Mouse (Mus musculus): ENCODE results near the gene Hpcal1. TPM values are rescaled to one million over a fixed set of nuclear protein-coding genes. Genes with fewer than 3 reads are reported as not detected.

Hpcal1 gene
- total RNA-seq, 2 experiments from 2014 or later = 15.3 to 20.8 TPM

DNA sequence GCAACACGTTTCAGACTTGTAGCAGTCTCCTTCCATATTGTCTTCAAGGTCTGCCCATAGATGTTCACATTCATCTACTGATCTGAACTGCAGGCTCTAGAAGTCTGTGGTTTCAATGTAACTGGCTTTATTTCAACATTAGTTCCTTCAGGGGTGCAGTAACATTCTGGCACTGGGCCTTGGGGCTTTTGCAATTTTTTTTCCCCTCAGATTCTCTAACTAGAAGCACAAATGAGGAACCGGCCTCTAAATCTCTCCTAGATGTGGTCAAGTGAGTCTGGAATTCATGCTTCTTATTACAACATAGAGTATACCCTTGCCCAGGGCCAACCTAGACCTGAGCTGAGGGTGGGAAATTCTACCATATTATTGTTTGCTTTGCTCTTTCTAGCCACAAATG, 8.5 kb upstream of the Hpcal1 start:
- intact Hi-C loops (cut with DNase I) = loop anchor here (10.0 kb wide), 1 partner anchor 427 kb away; no protein-coding TSS in a partner anchor
- no peak for DNase-seq (ENCODE audit: low spot score)

DNA sequence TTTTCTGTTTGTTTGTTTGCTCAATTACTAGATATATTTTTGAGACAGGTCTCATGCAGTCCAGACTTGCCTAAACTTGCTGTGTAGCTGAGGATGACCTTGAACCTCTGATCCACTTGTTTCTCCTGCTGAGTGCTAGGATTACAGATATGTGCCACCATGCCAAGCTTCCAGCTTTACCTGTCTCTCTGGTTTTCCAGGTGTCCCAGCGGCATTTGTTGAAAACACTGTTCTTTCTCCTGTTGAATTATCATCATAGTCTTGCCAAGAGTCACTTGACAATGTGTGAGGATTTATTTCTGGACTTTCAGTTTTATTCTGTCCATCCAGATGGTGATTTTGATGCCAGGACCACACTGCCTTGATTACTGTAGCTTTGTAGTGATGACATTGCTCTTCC, 6.3 kb upstream of the Hpcal1 start:
- intact Hi-C loops (cut with DNase I) = loop anchor here (10.0 kb wide), 1 partner anchor 430 kb away; no protein-coding TSS in a partner anchor
- DNase-seq (ENCODE audit: low spot score) = no peak

DNA sequence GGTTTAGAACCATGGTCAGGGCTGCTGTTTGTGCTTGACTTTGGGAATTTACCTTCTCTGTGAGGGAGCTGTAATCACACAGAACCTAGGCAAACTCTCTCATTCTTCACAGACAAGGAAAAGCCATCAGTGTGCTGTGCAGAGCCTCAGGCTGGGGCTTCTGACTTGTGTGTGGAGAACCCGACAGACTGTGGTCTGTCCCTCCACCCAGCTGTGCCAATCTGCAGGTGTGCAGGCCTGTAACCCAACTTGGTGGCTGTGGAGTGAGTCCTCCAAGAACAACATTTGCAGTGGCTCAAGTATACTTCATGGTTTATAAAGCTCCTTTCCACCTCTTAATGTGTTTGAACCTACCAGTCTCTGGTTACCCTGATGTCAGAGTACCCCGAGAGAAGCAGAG, 4.5 kb upstream of the Hpcal1 start:
- intact Hi-C loops (cut with DNase I) = loop anchor here (5.0 to 10.0 kb wide), 2 partner anchors 129 to 431 kb away; no protein-coding TSS in a partner anchor
- no peak for DNase-seq (ENCODE audit: low spot score)

DNA sequence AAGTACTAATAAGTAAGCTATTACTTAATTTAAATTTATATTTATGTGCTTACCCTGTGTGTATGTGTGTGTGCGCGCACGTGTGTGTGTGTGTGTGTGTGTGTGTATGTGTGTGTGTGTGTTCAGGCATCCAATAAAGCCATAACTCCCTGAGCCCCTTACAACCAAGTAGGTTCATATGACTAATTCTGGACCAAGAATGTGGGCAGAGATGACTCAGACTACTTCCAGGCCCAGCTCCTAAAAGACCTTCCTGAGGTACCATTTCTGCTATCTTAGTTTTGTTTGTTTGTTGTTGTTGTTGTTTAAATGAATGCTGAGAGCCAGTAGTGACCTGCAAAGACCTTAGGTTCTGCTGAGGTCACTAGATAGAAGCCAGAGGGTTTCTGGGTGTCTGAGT, 1.7 kb upstream of the Hpcal1 start:
- no peak for DNase-seq (ENCODE audit: low spot score)
- intact Hi-C loops (cut with DNase I) = loop anchor here (2.0 to 10.0 kb wide), 3 partner anchors 108 to 434 kb away; no protein-coding TSS in a partner anchor

DNA sequence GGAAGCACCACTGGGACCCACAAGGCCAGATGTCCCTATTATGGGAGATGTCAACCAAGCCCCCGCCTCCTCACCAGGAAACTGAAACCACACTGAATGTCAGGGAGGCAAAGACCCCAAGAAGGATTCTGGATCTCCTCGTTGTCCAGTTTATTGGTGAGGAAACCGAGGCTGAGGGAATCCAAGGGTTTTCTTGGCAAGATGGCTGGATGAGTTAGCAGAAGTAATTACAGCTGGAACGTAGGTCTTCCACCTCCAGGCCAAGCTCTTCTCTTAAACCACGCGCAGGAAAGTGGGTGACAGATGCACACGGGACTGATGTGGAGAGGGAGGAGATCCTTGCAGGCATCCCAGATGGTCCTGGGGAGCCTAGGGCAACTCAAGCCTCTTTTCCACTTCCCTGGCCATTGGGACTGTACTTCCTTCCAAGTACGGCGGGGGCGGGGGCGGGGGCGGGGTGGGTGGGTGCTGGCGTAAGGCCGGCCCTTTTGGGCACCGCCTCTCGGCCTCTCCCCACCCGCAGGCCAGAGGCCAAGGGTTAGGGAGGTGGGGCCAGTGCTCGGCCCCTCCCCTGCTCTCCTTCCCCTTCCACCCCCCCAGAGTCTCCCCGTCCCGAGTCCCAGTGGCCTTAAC, 609 bp upstream of the Hpcal1 start:
- no peak for DNase-seq (ENCODE audit: low spot score)
- intact Hi-C loops (cut with DNase I) = loop anchor here (2.0 to 10.0 kb wide), 6 partner anchors 37 to 435 kb away; no protein-coding TSS in a partner anchor

DNA sequence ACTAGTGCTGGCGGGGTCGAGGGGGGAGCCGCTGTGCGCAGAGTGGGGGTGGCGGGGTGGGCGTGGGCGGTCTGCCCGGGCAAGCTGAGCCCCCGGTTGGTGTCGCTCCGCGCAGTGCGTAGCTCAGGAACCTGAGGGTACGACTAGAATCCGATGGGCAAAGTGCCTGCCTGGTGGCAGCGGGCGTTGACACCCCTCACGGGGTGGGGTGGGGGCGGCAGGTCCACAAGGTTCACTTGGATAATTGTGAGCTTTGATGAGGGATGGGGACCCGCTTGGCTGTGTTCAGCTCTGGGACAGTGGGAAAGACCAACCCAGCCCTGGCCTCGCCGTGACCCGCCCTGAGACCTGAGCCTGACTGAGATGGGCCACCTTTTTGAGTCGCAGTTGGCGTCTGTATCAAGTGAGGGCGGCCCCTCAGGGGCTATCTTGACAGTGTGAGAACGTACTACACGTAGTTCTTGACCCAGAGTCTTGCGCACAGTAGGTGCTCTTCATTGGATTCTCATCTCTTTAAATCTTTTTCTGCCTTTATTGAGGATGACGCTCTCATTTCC, 742 bp downstream of the Hpcal1 start:
- intact Hi-C loops (cut with DNase I) = loop anchor here (2.0 to 5.0 kb wide), 3 partner anchors 36 to 79 kb away; no protein-coding TSS in a partner anchor
- DNase-seq (ENCODE audit: low spot score) = no peak

DNA sequence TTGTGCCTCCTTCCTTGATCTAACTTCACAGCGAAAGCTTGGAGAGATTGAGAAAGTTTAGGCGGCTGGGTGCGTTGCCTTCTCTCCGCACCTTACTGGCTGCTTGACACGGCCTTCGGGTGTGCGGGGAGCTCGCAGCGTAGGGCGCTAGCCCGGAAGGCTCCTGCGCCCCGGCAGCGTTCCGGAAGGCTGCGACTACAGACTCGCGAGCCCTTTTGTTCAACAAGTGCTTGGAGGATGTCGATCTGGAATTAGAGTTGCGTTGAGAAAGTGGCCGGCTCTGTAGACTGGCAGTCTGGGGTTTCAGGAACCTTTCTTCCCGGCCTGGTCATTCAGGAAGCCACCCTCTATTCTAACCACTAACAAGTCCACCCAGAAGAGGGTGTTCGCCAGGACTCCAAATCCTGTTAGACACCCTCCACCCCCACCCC, 1.2 kb downstream of the Hpcal1 start:
- intact Hi-C loops (cut with DNase I) = loop anchor here (2.0 to 5.0 kb wide), 3 partner anchors 35 to 79 kb away; no protein-coding TSS in a partner anchor
- DNase-seq (ENCODE audit: low spot score) = no peak

DNA sequence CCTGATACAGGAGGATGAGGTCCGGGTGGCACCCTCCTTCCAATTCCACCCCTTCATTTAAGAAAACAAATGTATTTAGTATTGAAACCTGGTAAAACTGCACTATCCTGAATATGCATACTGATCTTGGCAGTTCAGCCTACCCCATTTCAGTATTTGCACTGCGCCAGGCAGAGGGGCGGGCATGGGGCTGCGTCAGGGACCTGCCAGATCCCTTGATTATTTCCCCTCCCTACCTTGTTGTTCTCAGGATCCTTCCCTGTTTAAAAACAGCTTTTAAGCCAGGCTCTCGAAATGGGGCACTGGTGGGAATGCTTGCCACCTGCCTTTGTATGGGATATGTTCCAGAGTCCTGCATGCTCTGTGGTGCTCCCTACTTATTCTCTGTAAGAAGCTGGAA, 1.7 kb downstream of the Hpcal1 start:
- no peak for DNase-seq (ENCODE audit: low spot score)
- intact Hi-C loops (cut with DNase I) = loop anchor here (5.0 kb wide), 1 partner anchor 35 kb away; no protein-coding TSS in a partner anchor

DNA sequence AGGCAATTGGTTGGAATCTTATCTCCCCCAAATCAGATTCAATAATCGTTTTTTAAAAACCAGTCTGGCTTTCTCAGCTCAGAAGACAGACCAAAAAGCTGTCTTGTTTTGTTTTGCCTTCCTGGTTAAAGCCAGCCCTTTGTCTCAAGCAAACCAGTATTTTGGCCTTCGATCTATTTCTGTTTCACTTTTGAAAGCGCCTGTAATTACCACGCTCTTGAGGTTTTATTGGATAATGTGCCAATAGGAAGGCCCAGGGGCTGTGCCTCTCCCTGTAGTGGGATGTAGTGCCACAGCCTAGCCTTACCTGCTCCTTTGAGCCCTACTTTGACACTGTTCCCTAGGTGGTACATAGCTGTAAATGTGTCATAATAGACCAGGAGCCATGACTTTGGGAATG, 2.3 kb downstream of the Hpcal1 start:
- no peak for DNase-seq (ENCODE audit: low spot score)
- intact Hi-C loops (cut with DNase I) = loop anchor here (5.0 kb wide), 1 partner anchor 34 kb away; no protein-coding TSS in a partner anchor

DNA sequence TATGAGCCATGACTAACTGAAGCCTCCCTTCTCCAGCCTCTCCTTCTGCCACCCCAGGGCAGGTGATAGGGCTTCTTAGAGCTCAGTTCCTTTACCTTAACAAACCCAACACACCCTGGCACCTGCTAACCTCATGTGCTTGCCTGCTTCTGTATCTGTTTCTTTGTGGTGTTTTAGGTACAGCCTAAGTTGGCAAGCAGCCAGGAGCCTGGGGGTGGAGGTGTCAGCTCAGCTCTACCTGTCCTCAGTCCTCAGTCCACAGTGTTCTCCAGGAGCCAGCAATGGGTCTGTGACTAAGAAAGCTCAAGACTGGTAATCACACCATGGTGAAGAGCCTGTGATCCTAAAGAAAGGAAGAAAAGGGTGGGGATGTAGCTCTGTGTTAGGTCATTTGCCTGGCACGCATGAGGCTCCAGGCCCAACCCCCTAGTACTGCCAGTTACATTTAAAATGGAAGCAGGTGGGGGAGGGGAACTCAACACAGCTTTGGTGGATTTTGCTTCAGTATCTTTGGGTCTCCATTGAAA, 4.0 kb downstream of the Hpcal1 start:
- intact Hi-C loops (cut with DNase I) = loop anchor here (5.0 kb wide), 1 partner anchor 33 kb away; no protein-coding TSS in a partner anchor
- no peak for DNase-seq (ENCODE audit: low spot score)

DNA sequence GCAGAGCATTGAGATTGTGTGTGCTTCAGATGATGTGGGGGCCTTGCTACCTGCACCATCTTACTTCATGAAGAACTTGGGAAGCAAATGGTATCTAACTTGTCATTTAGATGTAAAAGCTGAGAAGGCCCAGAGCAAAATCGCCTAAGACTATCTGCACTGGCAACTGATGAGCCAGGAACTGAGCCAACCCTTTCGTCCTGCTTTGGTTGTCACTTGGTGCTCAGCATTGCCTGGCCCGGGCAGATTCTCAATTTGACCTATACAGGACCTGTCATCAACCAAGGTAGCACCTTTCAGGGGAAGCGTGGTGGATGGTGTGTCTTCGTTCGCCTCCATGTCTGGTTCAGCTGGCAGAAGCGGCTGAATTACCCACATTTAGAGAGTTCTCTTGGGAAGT, 5.7 kb downstream of the Hpcal1 start:
- intact Hi-C loops (cut with DNase I) = no loop called here
- DNase-seq (ENCODE audit: low spot score) = no peak

DNA sequence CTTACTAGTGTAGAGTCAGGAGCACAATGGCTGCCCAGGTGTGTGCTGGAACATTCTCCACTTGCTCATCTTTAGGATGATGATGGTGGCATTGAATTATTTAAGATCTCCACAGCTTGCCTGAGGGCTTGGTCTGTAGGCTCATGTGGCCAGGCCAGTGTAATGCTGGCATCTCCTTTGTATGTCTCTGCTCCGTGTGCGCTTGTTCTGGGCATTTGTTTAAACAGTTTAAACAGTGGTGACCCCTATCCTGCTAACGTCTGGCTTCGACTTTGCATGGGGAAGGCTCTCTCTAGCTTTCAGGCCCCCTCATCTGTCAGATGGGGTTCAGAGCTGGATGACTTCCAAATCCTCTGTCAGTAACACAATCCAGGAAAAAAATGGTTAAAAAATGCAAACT, 8.3 kb downstream of the Hpcal1 start:
- DNase-seq (ENCODE audit: low spot score) = no peak
- intact Hi-C loops (cut with DNase I) = no loop called here

DNA sequence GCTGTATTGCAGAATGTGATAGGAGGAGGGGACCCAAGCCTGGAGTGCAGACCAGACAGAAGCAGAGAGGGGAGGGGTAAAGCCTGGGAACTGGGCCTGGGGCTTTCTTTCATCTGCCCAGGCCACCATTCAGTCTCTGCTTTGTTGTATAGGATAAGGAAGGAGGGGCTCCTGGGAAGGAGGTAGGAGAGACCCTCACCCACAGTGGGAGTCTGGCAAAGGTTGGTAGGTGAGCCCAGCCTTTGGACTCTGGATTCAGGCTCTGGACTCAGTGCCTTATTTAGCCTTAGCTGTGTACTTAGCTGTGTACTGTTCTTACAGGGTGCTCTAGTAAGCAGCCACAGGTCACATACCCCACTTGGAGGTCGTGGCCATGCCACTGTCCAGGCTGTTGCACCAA, 8.8 kb downstream of the Hpcal1 start:
- DNase-seq (ENCODE audit: low spot score) = no peak
- intact Hi-C loops (cut with DNase I) = no loop called here

DNA sequence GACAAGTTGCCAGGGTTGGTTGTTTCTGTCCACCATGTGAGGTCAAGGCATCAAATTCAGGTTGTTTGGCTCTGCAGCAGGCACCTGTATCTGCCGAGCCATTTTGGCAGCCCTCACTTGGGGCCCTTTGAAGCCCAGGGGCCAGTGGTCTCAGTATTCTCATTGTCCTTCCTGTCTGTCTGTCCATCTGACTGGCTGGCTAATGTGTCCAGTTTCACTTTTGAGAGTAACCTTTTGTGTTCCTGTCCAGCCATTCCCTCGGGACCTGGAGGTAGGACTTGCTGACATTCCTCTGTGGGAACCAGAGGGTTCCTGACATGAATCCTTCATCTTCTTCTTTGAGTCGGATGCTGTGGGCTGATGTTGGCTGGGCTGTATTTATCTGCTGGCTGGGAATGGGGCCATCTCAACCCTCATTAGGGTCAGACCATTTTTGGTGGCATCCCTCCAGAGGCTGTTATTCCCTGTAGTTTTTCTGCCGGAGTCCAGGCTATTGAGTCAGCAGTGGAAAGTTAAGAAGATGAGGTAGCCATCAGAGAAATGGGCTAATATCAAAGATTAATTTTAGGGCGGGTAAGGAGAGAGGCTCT, 10.6 kb downstream of the Hpcal1 start:
- no peak for DNase-seq (ENCODE audit: low spot score)
- intact Hi-C loops (cut with DNase I) = loop anchor here (5.0 kb wide), 1 partner anchor 46 kb away; no protein-coding TSS in a partner anchor

DNA sequence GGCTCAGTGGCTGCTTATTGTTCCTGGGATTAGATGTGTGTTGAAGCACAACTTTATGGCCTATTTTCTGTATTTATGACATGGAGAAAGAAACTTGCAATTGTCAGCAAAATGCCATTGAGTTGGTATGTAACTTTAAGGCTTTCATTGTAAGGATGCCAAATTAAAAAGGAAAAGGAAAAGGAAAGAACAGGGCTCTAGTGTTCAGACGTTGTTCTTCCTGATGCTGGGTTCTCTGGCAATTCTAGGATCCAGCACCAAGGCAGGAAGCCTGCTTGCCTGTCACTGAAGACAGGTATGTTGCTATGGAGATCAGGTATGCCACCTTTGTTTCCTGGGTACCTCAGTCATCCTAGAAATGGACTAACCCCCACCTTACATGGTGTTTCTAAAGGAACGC, 11.1 kb downstream of the Hpcal1 start:
- intact Hi-C loops (cut with DNase I) = loop anchor here (5.0 kb wide), 1 partner anchor 46 kb away; no protein-coding TSS in a partner anchor
- DNase-seq (ENCODE audit: low spot score) = no peak

DNA sequence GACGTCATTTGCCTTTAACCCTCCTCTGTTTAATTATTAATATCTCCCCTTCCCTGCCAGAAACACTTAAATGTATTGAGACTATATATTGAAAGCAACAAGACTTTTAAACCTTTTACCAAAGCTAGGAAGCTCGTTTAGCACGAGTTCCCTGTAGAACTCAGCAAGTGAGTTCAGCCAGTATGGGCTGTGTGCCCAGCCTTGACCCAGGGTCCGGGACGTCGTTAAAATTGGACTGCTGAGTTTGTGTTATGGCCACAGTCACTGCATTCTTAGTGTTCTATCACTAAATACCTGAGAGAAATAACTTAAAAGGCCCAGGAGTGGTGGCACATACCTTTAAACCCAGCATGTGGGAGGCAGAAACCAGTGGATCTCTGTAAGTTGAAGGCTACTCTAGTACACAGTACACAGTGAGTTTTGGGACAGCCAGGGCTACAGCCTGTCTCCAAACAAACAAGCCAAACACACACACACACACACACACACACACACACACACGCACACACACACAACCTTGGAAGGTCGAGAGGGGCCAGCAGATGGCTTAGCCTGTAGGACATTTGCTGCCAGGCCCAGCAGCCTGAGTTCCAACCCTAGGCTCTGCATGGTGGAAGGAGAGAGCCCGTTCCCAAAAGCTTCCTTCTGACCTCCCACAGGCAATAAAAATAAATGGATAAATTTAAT, 11.7 kb downstream of the Hpcal1 start:
- intact Hi-C loops (cut with DNase I) = loop anchor here (5.0 kb wide), 1 partner anchor 45 kb away; no protein-coding TSS in a partner anchor
- no peak for DNase-seq (ENCODE audit: low spot score)

DNA sequence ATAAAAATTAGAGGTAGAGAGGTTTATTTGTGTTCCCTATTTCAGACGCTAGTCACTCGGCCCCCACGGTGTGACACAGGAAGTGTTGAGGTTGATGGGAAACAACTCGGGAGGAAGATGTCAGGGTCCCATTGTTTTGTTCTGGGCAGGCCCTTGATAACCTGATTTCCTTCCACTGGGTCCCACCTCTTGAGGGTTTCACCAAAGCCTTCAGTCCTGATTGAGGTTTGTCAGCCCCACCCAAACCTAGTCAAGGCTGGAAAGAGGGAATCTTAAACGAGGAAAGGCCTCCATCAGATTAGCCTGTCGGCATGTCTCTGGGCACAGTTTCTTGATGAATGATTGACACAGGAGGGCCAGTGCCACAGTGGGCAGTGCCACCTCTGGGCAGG, 12.3 kb downstream of the Hpcal1 start:
- no peak for DNase-seq (ENCODE audit: low spot score)
- intact Hi-C loops (cut with DNase I) = loop anchor here (5.0 kb wide), 1 partner anchor 44 kb away; no protein-coding TSS in a partner anchor

DNA sequence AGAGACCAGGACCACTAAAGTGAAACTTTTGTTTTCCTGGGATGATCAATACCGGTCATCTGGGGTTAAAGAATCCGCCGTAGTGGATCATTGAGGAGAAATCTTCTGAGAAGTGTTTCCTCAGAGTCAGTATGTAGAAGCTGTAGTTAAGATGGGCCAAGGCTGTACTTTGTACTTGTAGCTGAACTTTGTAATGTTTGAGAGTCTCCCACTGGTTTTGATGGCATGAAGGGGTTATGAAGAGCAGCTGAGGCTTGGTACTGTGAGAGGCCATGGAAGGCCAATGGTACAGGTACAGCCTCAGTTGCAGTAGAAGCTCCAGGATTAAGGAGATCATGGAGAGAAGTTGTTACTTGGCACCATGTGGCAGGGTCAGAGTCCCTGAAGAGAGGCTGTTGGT, 13.2 kb downstream of the Hpcal1 start:
- DNase-seq (ENCODE audit: low spot score) = no peak
- intact Hi-C loops (cut with DNase I) = loop anchor here (5.0 kb wide), 1 partner anchor 43 kb away; no protein-coding TSS in a partner anchor

DNA sequence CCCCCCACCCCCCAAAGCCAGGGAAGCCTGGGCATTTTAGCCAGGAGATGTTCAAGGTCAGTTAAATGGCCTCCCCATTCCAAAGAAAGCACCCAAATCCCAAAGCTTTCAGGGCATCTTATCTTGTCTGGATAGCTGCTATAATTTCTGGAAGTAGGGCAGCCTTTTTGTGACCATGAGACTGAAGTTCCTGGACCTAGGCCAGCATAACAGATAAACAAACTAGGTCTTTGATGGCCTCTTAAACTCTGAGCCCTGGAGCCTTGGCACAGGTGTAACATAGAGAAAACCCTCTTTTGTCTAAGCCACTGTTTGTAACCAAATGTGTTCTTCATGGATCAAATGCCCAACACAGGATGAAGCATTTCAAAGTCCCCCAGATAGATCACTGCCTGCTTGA, 16.8 kb downstream of the Hpcal1 start:
- no peak for DNase-seq (ENCODE audit: low spot score)
- intact Hi-C loops (cut with DNase I) = no loop called here

DNA sequence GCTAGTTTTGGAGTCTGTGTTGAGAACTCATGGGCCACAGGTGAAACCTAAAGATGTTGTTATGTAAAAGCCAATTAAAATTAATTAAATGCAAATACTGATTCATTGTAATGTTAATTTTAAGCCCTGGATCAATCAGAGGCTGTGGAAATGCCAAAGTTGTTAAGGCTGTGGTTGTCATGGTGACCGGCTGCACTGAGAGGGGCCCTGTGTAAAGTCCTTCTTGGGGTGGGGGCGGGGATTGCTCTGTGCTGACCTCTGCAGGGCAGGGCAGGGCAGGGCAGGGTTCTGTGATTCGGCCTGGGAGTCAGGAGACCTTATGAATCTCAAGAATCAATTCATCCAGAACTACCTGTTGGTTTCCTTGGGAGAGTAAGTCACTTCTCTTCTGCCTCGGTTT, 18.8 kb downstream of the Hpcal1 start:
- intact Hi-C loops (cut with DNase I) = no loop called here
- no peak for DNase-seq (ENCODE audit: low spot score)
